Mouse (Mus musculus): ENCODE results near the gene Chrnb1.
A peak's percentile ranks its signal among the peaks of the same experiment; 100 is the strongest.

DNA sequence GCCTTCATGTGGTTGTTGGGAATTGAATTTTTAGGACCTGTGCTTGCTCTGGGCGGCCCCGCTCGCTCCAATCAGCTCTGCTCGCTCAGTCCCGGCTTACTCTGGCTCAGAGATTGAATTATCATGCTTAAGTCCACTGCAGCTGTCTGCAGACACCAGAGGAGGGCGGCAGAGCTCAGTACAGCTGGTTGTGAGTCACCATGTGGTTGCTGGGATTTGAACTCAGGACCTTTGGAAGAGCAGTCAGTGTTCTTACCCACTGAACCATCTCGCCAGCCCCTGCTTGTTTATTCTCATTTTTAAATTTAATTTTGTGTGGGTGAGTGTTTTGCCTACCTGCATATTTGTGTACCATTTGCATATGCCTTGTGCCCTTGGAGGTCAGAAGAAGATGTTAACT, 32.2 kb downstream of the Chrnb1 start:
- TF ChIP-seq CHD2 (IDR thresholded peaks at IDR 0.05; ENCODE audit: low read length) (no peak), MAFK (IDR thresholded peaks at IDR 0.05; ENCODE audit: borderline replicate concordance, low read depth, low read length) (no peak), POLR2A (IDR thresholded peaks at IDR 0.05; ENCODE audit: control insufficient read depth in 1 of 2, insufficient read depth in 1 of 2, low read depth in 1 of 2, low read length in 2 of 2, poor library complexity in 1 of 2) (no peak), MAZ (IDR thresholded peaks at IDR 0.05; ENCODE audit: low read depth, low read length) (no peak), TAL1 (IDR thresholded peaks at IDR 0.05; ENCODE audit: low read length) (no peak), CTCF (IDR thresholded peaks at IDR 0.05 in 2 of 3, conservative IDR thresholded peaks at IDR 0.05 in 1 of 3; ENCODE audit: control insufficient read depth in 1 of 3, insufficient read depth in 1 of 3, low read depth in 2 of 3, low read length in 3 of 3, poor library complexity in 1 of 3, severe bottlenecking in 1 of 3) (peak; percentile 25 to 71 (median 60)), SMC3 (IDR thresholded peaks at IDR 0.05; ENCODE audit: low read depth, low read length) (peak; percentile 57), UBTF (IDR thresholded peaks at IDR 0.05; ENCODE audit: borderline replicate concordance, insufficient read depth, low read depth, low read length) (no peak), ZMIZ1 (IDR thresholded peaks at IDR 0.05; ENCODE audit: low read depth, low read length) (no peak), TBP (IDR thresholded peaks at IDR 0.05; ENCODE audit: low read depth, low read length) (no peak), BHLHE40 (IDR thresholded peaks at IDR 0.05; ENCODE audit: borderline replicate concordance, low read depth, low read length) (no peak), TCF12 (IDR thresholded peaks at IDR 0.05; ENCODE audit: low read depth, low read length) (no peak), MYC (IDR thresholded peaks at IDR 0.05; ENCODE audit: low read depth, low read length) (no peak)
